Mouse (Mus musculus) embryo, embryonic 9.5 days (tissue): ENCODE results near the gene Shc2.

Experiments
- DNase-seq: peaks from one replicate; pipeline ENCODE4 v3.0.0-alpha.2; 2017; ENCODE audit errors: extremely low spot score

Gene Shc2

GRCm38 (mm10) chr10:79637128-79638110 lies at the start of gene Shc2:
TSS of gene Shc2 (minus strand) at chr10:79637918.
- DNase-seq = peak; percentile 86

GRCm38 (mm10) chr10:79687513-79687912 lies 49.8 kb upstream of the Shc2 start:
- DNase-seq = no peak

GRCm38 (mm10) chr10:79686691-79687090 lies 49.0 kb upstream of the Shc2 start:
- no peak for DNase-seq

GRCm38 (mm10) chr10:79686219-79686618 lies 48.5 kb upstream of the Shc2 start:
- DNase-seq = no peak

- DNase-seq = no peak
These were observed 47.3 kb upstream of the Shc2 start for GRCm38 (mm10) chr10:79684770-79685600.

- DNase-seq = no peak
These were observed 46.3 kb upstream of the Shc2 start for GRCm38 (mm10) chr10:79683726-79684640.

GRCm38 (mm10) chr10:79682916-79683582 lies 45.3 kb upstream of the Shc2 start:
- peak; percentile 64 for DNase-seq

- DNase-seq = peak; percentile 56
These were observed 44.8 kb upstream of the Shc2 start for GRCm38 (mm10) chr10:79682551-79682915.

- DNase-seq = peak; percentile 99
These were observed 44.0 kb upstream of the Shc2 start, which contains the start of gene Cdc34 for GRCm38 (mm10) chr10:79681591-79682245. TSS of gene Cdc34 (plus strand) at chr10:79682195.

- no peak for DNase-seq
These were observed 43.1 kb upstream of the Shc2 start for GRCm38 (mm10) chr10:79680606-79681495.

GRCm38 (mm10) chr10:79675346-79676035 lies 37.8 kb upstream of the Shc2 start:
- DNase-seq = no peak

GRCm38 (mm10) chr10:79673054-79673453 lies 35.3 kb upstream of the Shc2 start:
- DNase-seq = no peak

- no peak for DNase-seq
These were observed 34.4 kb upstream of the Shc2 start for GRCm38 (mm10) chr10:79672088-79672455.

GRCm38 (mm10) chr10:79671396-79672087 lies 33.8 kb upstream of the Shc2 start:
- DNase-seq = no peak

- no peak for DNase-seq
These were observed 32.6 kb upstream of the Shc2 start for GRCm38 (mm10) chr10:79670071-79670888.

- DNase-seq = peak; percentile 87
These were observed 31.9 kb upstream of the Shc2 start for GRCm38 (mm10) chr10:79669576-79670057.
